ENCODE assay signal across 11 mouse cellular contexts in the genomic region with DNA sequence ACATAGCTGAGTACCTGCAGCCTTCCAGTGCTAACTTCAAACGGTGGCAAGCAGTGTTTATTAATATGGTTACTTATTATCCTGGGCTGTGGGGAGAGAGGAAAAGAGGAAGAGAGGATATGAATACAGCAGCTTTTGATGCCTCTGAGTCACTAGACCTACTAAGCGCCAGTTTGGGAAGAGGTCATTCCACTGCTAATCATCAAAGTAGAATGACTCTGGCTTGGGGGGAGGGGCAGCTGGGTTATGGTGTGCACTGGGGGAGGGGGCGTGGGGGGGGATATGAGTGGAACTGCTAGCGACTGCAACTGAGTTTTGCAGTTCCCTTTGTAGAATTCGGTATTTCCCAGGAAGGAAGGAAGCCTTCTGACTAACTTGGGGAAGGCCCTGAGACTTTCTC. TPM values are rescaled to one million over a fixed set of nuclear protein-coding genes. Genes with fewer than 3 reads are reported as not detected.
A peak's percentile ranks its signal among the peaks of the same experiment; 100 is the strongest.
DNase-seq lines count a peak whose midpoint lies in the region; ATAC-seq and TF ChIP-seq lines count a peak whose summit lies in the region.
"Had no signal": no experiment of that assay in that cellular context is flagged by ENCODE, and none has a peak within 500 bp of the region (broad histone marks: within the 10 kb centered on the region; RNA-seq: fewer than 3 reads in every experiment).

No protein-coding gene starts in this region.

- peaks cover 22% of the 10 kb centered on the region; the same call in 1 of the 2 replicates for H3K4me1 ChIP-seq in kidney, postnatal 0 days (replicated peaks; ENCODE audit: insufficient read depth, low read length)
- peaks cover 81% of the 10 kb centered on the region for H3K4me1 ChIP-seq in forebrain, embryonic 12.5 days
- H3K4me1 ChIP-seq in intestine, embryonic 16.5 days (ENCODE audit: control insufficient read depth, insufficient read depth, low read length) = peaks cover 45% of the 10 kb centered on the region
- peaks cover 80% of the 10 kb centered on the region for H3K4me1 ChIP-seq in neural tube, embryonic 13.5 days (replicated peaks)

- H3K9ac ChIP-seq in kidney, postnatal 0 days (ENCODE audit: low read depth, low read length) = no peak overlapping the region
- H3K9ac ChIP-seq in forebrain, embryonic 12.5 days = peak overlapping the region; percentile 91
- no peak overlapping the region for H3K9ac ChIP-seq in intestine, embryonic 16.5 days (ENCODE audit: low read depth, low read length)
- peak overlapping the region; percentile 93 for H3K9ac ChIP-seq in neural tube, embryonic 13.5 days

- 0 out of 2 replicates have a peak overlapping the region, but pooled peaks have one; percentile 69 for H3K4me3 ChIP-seq in kidney, postnatal 0 days (replicated peaks; ENCODE audit: low read depth, low read length)
- H3K4me3 ChIP-seq in forebrain, embryonic 12.5 days (replicated peaks) = peak overlapping the region; percentile 92
- H3K4me3 ChIP-seq in intestine, embryonic 16.5 days (ENCODE audit: low read length) = peak overlapping the region; percentile 91
- H3K4me3 ChIP-seq in neural tube, embryonic 13.5 days = peak overlapping the region; percentile 92
- H3K4me3 ChIP-seq: erythroblast, embryonic 14.5 days had no signal

- DNase-seq in kidney, postnatal 0 days (ENCODE audit: low spot score) = no peak
- DNase-seq in kidney, adult 18-20 months = no peak
- DNase-seq in retina, embryonic 14.5 days (ENCODE audit: low spot score) = no peak
- no peak for DNase-seq in yolk sac, embryonic 10.5 days (ENCODE audit: low spot score)
- DNase-seq: kidney, postnatal 36 days; lung, postnatal 36 days had no signal

- WGBS in kidney, postnatal 0 days = 13% methylated on average over 5 of the region's 5 CpGs
- WGBS in forebrain, embryonic 12.5 days = 15% methylated on average over 5 of the region's 5 CpGs
- WGBS in intestine, embryonic 16.5 days = 31% methylated on average over 5 of the region's 5 CpGs
- WGBS in neural tube, embryonic 13.5 days = 4% methylated on average over 5 of the region's 5 CpGs

- no peak for TF ChIP-seq CTCF in kidney, postnatal 0 days (IDR thresholded peaks at IDR 0.05; ENCODE audit: low read depth)

- H3K27me3 ChIP-seq in kidney, postnatal 0 days (ENCODE audit: insufficient read depth, low read length) = no peaks in the 10 kb centered on the region
- H3K27me3 ChIP-seq in forebrain, embryonic 12.5 days = peaks cover 6% of the 10 kb centered on the region; the same call in 1 of the 2 replicates
- no peaks in the 10 kb centered on the region; the same call in 1 of the 2 replicates for H3K27me3 ChIP-seq in intestine, embryonic 16.5 days (replicated peaks; ENCODE audit: control insufficient read depth, insufficient read depth, low read length)
- H3K27me3 ChIP-seq in neural tube, embryonic 13.5 days = no peaks in the 10 kb centered on the region

- H3K4me2 ChIP-seq in kidney, postnatal 0 days (ENCODE audit: low read length) = peak overlapping the region; percentile 83
- H3K4me2 ChIP-seq in forebrain, embryonic 12.5 days = peak overlapping the region; percentile 88
- H3K4me2 ChIP-seq in intestine, embryonic 16.5 days (ENCODE audit: low read depth, low read length) = peak overlapping the region; percentile 95; the same call in 1 of the 2 replicates
- peak overlapping the region; percentile 91 for H3K4me2 ChIP-seq in neural tube, embryonic 13.5 days

- H3K36me3 ChIP-seq in kidney, postnatal 0 days (ENCODE audit: insufficient read depth, low read length) = no peaks in the 10 kb centered on the region
- peaks cover 12% of the 10 kb centered on the region for H3K36me3 ChIP-seq in forebrain, embryonic 12.5 days (replicated peaks)
- H3K36me3 ChIP-seq in intestine, embryonic 16.5 days (ENCODE audit: control insufficient read depth, insufficient read depth, low read length) = no peaks in the 10 kb centered on the region
- no peaks in the 10 kb centered on the region for H3K36me3 ChIP-seq in neural tube, embryonic 13.5 days

- ATAC-seq in kidney, postnatal 0 days (replicated peaks; ENCODE audit: low FRiP score, low read depth) = no peak
- no peak for ATAC-seq in forebrain, embryonic 12.5 days (ENCODE audit: low FRiP score)
- ATAC-seq in intestine, embryonic 16.5 days = no peak
- no peak for ATAC-seq in neural tube, embryonic 13.5 days (ENCODE audit: low read depth)
- no peak for ATAC-seq in inflammation-experienced regulatory T-cells, adult 6 months

- no peaks in the 10 kb centered on the region for H3K9me3 ChIP-seq in kidney, postnatal 0 days (replicated peaks; ENCODE audit: low read length)
- no peaks in the 10 kb centered on the region for H3K9me3 ChIP-seq in forebrain, embryonic 12.5 days
- H3K9me3 ChIP-seq in intestine, embryonic 16.5 days (ENCODE audit: control insufficient read depth, low read length) = no peaks in the 10 kb centered on the region
- H3K9me3 ChIP-seq in neural tube, embryonic 13.5 days = no peaks in the 10 kb centered on the region

- H3K27ac ChIP-seq in kidney, postnatal 0 days = no peak overlapping the region
- H3K27ac ChIP-seq in forebrain, embryonic 12.5 days = peak overlapping the region; percentile 85
- no peak overlapping the region for H3K27ac ChIP-seq in intestine, embryonic 16.5 days (ENCODE audit: low read length)
- H3K27ac ChIP-seq in neural tube, embryonic 13.5 days (replicated peaks) = no peak overlapping the region

RNA-seq across cellular contexts. Expression of gene Axin2, which starts 4.2 kb away (rescaled TPM):
- polyA plus RNA-seq in kidney, postnatal 0 days (2015; fragmentation: Nextera tagmentation; extraction: Ambion mirVana) = 5.3 and 5.8 TPM in 2 replicates
- 14.8 and 17.4 TPM in 2 replicates for polyA plus RNA-seq in forebrain, embryonic 12.5 days (2016; fragmentation: Nextera tagmentation; extraction: Ambion mirVana)
- 2.8 and 3.2 TPM in 2 replicates for polyA plus RNA-seq in intestine, embryonic 16.5 days (2015; fragmentation: Nextera tagmentation; extraction: Ambion mirVana)
- polyA plus RNA-seq in neural tube, embryonic 13.5 days (2015; fragmentation: Nextera tagmentation; extraction: Ambion mirVana) = 8.8 and 10.6 TPM in 2 replicates
- 10 to 100 TPM in 2 of 3 experiments, 1 to 10 TPM in 1; 6.3 to 11.2 (median 10.5) TPM for polyA plus RNA-seq in inflammation-experienced regulatory T-cells, adult 6 months (2017; shearing (Covaris generic))

Comparison
In these comparisons a context has a peak if more than half of its experiments do, and no peak if none do; other contexts are left out.
1. H3K9ac ChIP-seq: peak in forebrain, embryonic 12.5 days (single experiment) and neural tube, embryonic 13.5 days (single experiment); none in kidney, postnatal 0 days (single experiment) and intestine, embryonic 16.5 days (single experiment).
2. Peak in every context shown above with its lines, with median percentiles within 50 percentile points of each other: H3K4me2 ChIP-seq and H3K4me3 ChIP-seq.